Mouse (Mus musculus) neural tube, embryonic 14.5 days (tissue): Measurements from ENCODE around the gene Kndc1. TPM values are rescaled to one million over a fixed set of nuclear protein-coding genes. Genes with fewer than 3 reads are reported as not detected.

Experiments used
- ATAC-seq: fragments of 200-750 bp; cut with Nextera tagmentation; 2 replicates; pipeline ENCODE4 v1.8.0; 2017; ENCODE audit warnings: low read depth, mild to moderate bottlenecking, moderate TSS enrichment, moderate library complexity
- H3K27ac ChIP-seq: fragments of 300-500 bp; sonication (generic); 2 replicates; pipeline ENCODE4 v1.5.1; 2014; ENCODE audit warnings: low read depth, mild to moderate bottlenecking, control low read depth, low read length, moderate library complexity, mixed read lengths
- H3K27me3 ChIP-seq: fragments of 300-500 bp; sonication (generic); 2 replicates; pipeline ENCODE4 v1.6.1; 2014; ENCODE audit warnings: low read length; ENCODE audit not compliant: control insufficient read depth, insufficient read depth
- H3K36me3 ChIP-seq: fragments of 300-500 bp; sonication (generic); 2 replicates; pipeline ENCODE4 v1.6.1; 2014; ENCODE audit warnings: low read length, mixed read lengths; ENCODE audit not compliant: control insufficient read depth, insufficient read depth
- H3K4me1 ChIP-seq: fragments of 300-500 bp; sonication (generic); 2 replicates; pipeline ENCODE4 v1.6.1; 2014; ENCODE audit warnings: low read length; ENCODE audit not compliant: control insufficient read depth, insufficient read depth
- H3K4me2 ChIP-seq: fragments of 300-500 bp; sonication (generic); 2 replicates; pipeline ENCODE4 v1.6.1; 2014; ENCODE audit warnings: mild to moderate bottlenecking, low read depth, low read length, control low read depth
- H3K4me3 ChIP-seq: fragments of 300-500 bp; sonication (generic); 2 replicates; pipeline ENCODE4 v1.5.1; 2014; ENCODE audit warnings: low read depth, low read length, control low read depth, mixed read lengths
- H3K9ac ChIP-seq: fragments of 300-500 bp; sonication (generic); replicated peaks from 2 replicates; pipeline ENCODE4 v1.6.1; 2014; ENCODE audit warnings: low read depth, mild to moderate bottlenecking, control low read depth, low read length, mixed read lengths
- H3K9me3 ChIP-seq: fragments of 300-500 bp; sonication (generic); 2 replicates; pipeline ENCODE4 v1.6.1; 2016; ENCODE audit warnings: low read length; ENCODE audit not compliant: control insufficient read depth
- WGBS: fragments of 180-500 bp; shearing (Covaris S2); extraction: QIAGEN DNeasy Blood & Tissue Kit; methylation state at CpG from one replicate; pipeline ENCODE4 v1.1.7; 2014; 5-methylcytosine and 5-hydroxymethylcytosine counted together
- polyA plus RNA-seq: library from polyadenylated mRNA; unstranded; fragments of >200 nt; fragmentation: Nextera tagmentation; extraction: Ambion mirVana; gene quantifications from 2 replicates; pipeline ENCODE4 v1.2.1, GENCODE M21; 2014

Kndc1 gene
- polyA plus RNA-seq, 1 experiment from 2014 or later = 28.5 TPM

DNA sequence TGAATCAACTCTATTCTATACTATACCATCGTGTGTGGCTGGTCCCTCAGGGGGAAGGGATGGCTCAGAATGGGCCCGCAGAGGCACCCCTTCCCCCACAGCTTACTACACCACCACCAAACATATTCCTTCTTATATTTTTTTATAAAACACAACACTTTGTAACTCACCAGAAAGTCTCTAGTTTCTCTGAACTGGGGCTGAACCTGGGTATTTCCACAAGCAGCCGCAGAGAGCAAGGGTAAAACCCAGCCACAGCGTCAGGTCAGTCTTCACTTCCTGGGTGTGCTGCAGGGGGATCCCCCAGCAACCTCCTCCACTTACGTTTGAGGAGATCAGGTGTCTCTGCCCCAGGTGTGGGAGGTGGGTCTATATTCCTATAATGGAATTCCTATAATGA is 73.9 kb downstream of the Kndc1 start:
- no peak for ATAC-seq
- no peaks in the 10 kb centered on the region for H3K9me3 ChIP-seq
- no peak overlapping the region for H3K27ac ChIP-seq
- no peak overlapping the region for H3K4me2 ChIP-seq
- no peaks in the 10 kb centered on the region for H3K36me3 ChIP-seq
- H3K4me1 ChIP-seq = no peaks in the 10 kb centered on the region
- H3K9ac ChIP-seq = no peak overlapping the region
- H3K27me3 ChIP-seq = no peaks in the 10 kb centered on the region
- WGBS = 52% methylated on average over 5 of the region's 5 CpGs
- no peak overlapping the region for H3K4me3 ChIP-seq

GRCm38 (mm10) chr7:139969348-139970130 is 75.0 kb downstream of the Kndc1 start:
- Histone ChIP-seq H3K27ac (no peak overlapping the region), H3K9me3 (no peaks in the 10 kb centered on the region), H3K36me3 (no peaks in the 10 kb centered on the region), H3K4me2 (no peak overlapping the region), H3K27me3 (no peaks in the 10 kb centered on the region), H3K4me1 (no peaks in the 10 kb centered on the region), H3K4me3 (no peak overlapping the region), H3K9ac (no peak overlapping the region)
- peak; percentile 45; the same call in 1 of the 2 replicates for ATAC-seq
- WGBS = 38% methylated on average over 10 of the region's 10 CpGs

GRCm38 (mm10) chr7:139970216-139970919 is 75.9 kb downstream of the Kndc1 start:
- no peak for ATAC-seq
- H3K9me3 ChIP-seq = no peaks in the 10 kb centered on the region
- no peak overlapping the region for H3K27ac ChIP-seq
- no peak overlapping the region for H3K9ac ChIP-seq
- H3K27me3 ChIP-seq = no peaks in the 10 kb centered on the region
- H3K36me3 ChIP-seq = no peaks in the 10 kb centered on the region
- H3K4me1 ChIP-seq = no peaks in the 10 kb centered on the region
- no peak overlapping the region for H3K4me3 ChIP-seq
- H3K4me2 ChIP-seq = no peak overlapping the region
- WGBS = 85% methylated on average over 10 of the region's 10 CpGs

DNA sequence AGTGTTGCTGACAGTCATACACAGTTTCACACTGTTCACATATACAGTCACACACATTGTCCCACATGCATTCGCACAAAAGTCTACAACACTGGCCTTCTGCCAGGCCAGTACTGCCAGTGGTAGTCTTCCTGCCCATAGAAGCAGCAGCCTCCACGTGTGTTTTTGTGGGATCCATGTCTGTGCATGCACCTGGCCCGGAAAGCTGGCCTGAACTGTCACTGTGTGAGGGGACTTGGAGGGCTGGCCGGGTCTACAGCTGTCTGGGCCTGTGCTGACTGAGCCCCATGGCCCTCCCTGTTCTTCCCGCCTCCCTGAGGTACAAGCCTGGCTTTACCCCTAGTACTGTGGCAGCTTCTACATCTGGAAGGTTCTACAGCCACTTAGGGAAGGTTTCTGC is 76.5 kb downstream of the Kndc1 start:
- Histone ChIP-seq H3K27ac (no peak overlapping the region), H3K4me3 (no peak overlapping the region), H3K4me1 (no peaks in the 10 kb centered on the region), H3K27me3 (no peaks in the 10 kb centered on the region), H3K4me2 (no peak overlapping the region), H3K36me3 (no peaks in the 10 kb centered on the region), H3K9ac (no peak overlapping the region), H3K9me3 (no peaks in the 10 kb centered on the region)
- no peak for ATAC-seq
- 84% methylated on average over 5 of the region's 5 CpGs for WGBS

DNA sequence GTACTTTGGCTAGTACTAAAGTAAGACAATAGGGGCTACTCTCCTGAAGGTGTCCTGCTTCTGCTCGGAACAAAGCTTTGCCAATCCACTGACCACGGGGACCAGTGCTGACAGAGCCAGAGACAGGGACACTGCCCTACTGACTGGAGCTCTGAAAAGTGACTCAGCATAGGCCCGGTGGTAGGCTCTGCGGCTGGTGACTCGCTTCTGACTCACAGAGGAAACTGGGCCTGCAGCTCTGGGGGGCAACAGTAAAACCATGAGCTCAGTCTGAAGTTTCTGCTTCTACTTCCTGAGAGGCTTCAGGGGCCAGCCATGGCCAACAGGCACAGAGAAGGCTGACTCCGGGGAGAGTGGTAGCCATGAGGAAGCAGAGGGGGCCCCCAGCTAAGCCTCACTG is 76.9 kb downstream of the Kndc1 start:
- Histone ChIP-seq H3K4me1 (no peaks in the 10 kb centered on the region), H3K36me3 (no peaks in the 10 kb centered on the region), H3K27ac (no peak overlapping the region), H3K9me3 (no peaks in the 10 kb centered on the region), H3K4me2 (no peak overlapping the region), H3K9ac (no peak overlapping the region), H3K4me3 (no peak overlapping the region), H3K27me3 (no peaks in the 10 kb centered on the region)
- WGBS = 73% methylated on average over 6 of the region's 6 CpGs
- ATAC-seq = no peak

DNA sequence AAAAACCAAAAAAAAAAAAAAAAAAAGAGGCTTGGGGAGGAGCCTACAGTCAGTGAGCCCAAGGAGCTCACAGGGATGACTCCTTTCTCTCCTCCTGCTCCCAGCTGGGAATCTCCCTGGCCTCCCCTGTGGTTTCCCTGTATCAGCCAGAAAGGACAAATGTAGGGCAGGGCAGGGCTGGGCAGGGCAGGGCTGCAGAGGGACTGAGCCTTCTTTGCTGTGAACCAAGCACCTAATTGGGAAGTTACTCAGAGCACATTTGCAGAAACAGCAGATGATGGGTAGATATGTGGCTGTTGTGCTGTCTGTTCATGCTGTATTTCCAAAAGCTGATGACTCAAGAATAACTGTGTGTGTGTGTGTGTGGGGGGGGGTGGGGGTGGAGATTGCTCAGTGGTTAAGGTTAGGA is 78.4 kb downstream of the Kndc1 start:
- Histone ChIP-seq H3K36me3 (no peaks in the 10 kb centered on the region), H3K9me3 (no peaks in the 10 kb centered on the region), H3K4me1 (no peaks in the 10 kb centered on the region), H3K27me3 (no peaks in the 10 kb centered on the region), H3K27ac (no peak overlapping the region), H3K9ac (no peak overlapping the region), H3K4me3 (no peak overlapping the region), H3K4me2 (no peak overlapping the region)
- no peak for ATAC-seq

DNA sequence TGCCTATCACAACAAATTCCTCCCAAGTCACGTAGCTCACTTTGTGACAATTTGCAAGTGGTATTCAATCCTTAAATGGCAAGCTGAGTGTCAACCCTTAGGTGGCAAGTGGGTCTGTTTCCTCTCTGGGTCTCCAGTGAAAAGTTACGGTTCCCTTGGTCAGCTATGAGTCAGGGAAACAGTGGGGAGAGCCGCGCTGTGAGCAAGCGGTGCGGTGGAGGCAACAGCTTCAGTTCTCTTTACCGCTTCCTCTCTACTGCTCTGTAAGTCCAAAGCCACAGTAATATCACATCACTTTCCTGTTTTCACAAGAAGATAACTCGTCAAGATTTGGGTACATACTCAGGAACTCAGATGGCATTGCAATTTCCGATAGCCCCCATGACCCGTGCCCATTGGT is 79.8 kb downstream of the Kndc1 start:
- Histone ChIP-seq H3K4me1 (peaks cover 8% of the 10 kb centered on the region; the same call in 1 of the 2 replicates), H3K9me3 (no peaks in the 10 kb centered on the region), H3K4me2 (no peak overlapping the region), H3K27ac (no peak overlapping the region), H3K9ac (no peak overlapping the region), H3K27me3 (no peaks in the 10 kb centered on the region), H3K36me3 (no peaks in the 10 kb centered on the region), H3K4me3 (no peak overlapping the region)
- no peak for ATAC-seq
- 95% methylated on average over 10 of the region's 10 CpGs for WGBS

DNA sequence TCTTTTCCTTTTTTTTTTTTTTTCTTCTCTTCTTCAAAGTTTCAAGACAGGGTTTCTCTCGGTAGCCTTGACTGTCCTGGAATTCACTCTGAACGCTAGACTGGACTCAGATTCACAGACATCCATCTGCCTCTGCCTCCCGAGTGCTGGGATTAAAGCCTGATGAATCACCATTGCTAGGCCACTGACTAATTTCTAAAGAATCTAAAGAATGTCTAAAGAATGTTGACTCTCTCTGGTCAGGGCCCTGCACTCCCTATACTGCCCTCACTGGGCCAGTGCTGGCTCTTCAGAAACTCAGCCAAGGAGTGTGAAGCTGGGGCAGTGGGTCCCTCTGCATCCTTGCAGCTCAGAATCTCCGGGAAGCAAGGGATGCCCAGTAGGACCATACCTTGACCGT is 81.0 kb downstream of the Kndc1 start:
- no peak for ATAC-seq
- no peak overlapping the region for H3K9ac ChIP-seq
- H3K4me2 ChIP-seq = no peak overlapping the region
- H3K4me1 ChIP-seq = peaks cover 8% of the 10 kb centered on the region; the same call in 1 of the 2 replicates
- H3K27ac ChIP-seq = no peak overlapping the region
- no peaks in the 10 kb centered on the region for H3K9me3 ChIP-seq
- H3K27me3 ChIP-seq = no peaks in the 10 kb centered on the region
- WGBS = 59% methylated on average over 5 of the region's 5 CpGs
- no peak overlapping the region for H3K4me3 ChIP-seq
- no peaks in the 10 kb centered on the region for H3K36me3 ChIP-seq

DNA sequence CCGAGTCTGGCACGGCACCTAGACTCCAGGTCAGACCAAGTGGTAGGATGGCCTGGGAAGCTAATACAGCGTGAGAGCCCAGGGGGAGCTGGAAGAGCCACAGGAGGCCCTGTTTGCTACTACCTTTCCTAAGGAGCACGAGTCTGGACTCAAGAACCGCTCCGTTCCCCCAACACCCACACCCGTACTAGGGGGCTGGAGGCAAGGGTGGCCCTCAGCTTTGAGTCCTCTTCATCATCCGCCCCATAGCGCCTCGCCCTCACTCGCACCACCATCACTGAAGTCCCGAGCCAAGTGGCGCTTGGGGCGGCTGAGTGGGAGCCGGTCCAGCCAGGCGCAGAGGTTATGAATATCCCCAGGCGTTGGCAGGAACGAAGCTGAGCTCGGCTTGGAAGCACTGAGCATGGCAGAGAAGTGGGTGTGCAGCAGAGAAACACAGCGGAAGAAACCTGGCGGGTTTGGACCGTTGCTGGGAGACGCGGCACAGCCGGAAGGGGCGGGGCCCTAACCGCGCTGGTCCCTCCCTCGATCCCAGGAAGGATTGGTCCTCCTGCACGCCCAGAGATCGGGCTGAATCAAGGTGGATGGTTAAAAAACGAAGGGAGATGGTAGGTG is 83.9 kb downstream of the Kndc1 start, which contains the start of gene 6430531B16Rik:
Gene 6430531B16Rik, minus strand, starts transcription at position 478 of the 615 bp plus-strand sequence.
- Histone ChIP-seq H3K4me1 (peaks cover 8% of the 10 kb centered on the region; the same call in 1 of the 2 replicates), H3K36me3 (no peaks in the 10 kb centered on the region), H3K4me2 (peak within 1 kb of the TSS; percentile 87), H3K27me3 (no peaks in the 10 kb centered on the region), H3K4me3 (peak within 1 kb of the TSS; percentile 48), H3K9me3 (no peaks in the 10 kb centered on the region), H3K27ac (no peak within 1 kb of the TSS; the same call in 1 of the 2 replicates), H3K9ac (peak within 1 kb of the TSS; percentile 59)
- peak; percentile 97 for ATAC-seq
- 4% methylated on average over 32 of the region's 32 CpGs for WGBS
